Mouse (Mus musculus) kidney, postnatal 0 days (tissue): ENCODE data around the gene Olfr1413. TPM values are rescaled to one million over a fixed set of nuclear protein-coding genes. Genes with fewer than 3 reads are reported as not detected.
A peak's percentile ranks its signal among the peaks of the same experiment; 100 is the strongest.

Experiments used
- ATAC-seq: fragments of 200-750 bp; cut with Nextera tagmentation; replicated peaks from 2 replicates; pipeline ENCODE4 v1.8.0; 2017; ENCODE audit warnings: low read depth, moderate number of reproducible peaks, moderate TSS enrichment, moderate library complexity; ENCODE audit not compliant: low FRiP score
- DNase-seq: peaks from one replicate; pipeline ENCODE4 v3.0.0-alpha.2; 2016; ENCODE audit warnings: low spot score
- H3K27ac ChIP-seq: fragments of 300-500 bp; sonication (generic); 2 replicates; pipeline ENCODE4 v1.5.1; 2014; ENCODE audit warnings: mild to moderate bottlenecking
- H3K27me3 ChIP-seq: fragments of 300-500 bp; sonication (generic); 2 replicates; pipeline ENCODE4 v1.6.1; 2014; ENCODE audit warnings: low read length, mixed read lengths; ENCODE audit not compliant: insufficient read depth
- H3K36me3 ChIP-seq: fragments of 300-500 bp; sonication (generic); 2 replicates; pipeline ENCODE4 v1.6.1; 2014; ENCODE audit warnings: low read length, mixed read lengths; ENCODE audit not compliant: insufficient read depth
- H3K4me1 ChIP-seq: fragments of 300-500 bp; sonication (generic); replicated peaks from 2 replicates; pipeline ENCODE4 v1.6.1; 2014; ENCODE audit warnings: antibody characterized with exemption, low read length, mixed read lengths; ENCODE audit not compliant: insufficient read depth
- H3K4me2 ChIP-seq: fragments of 300-500 bp; sonication (generic); 2 replicates; pipeline ENCODE4 v1.6.1; 2014; ENCODE audit warnings: mild to moderate bottlenecking, low read length, moderate library complexity, mixed read lengths
- H3K4me3 ChIP-seq: fragments of 300-500 bp; sonication (generic); replicated peaks from 2 replicates; pipeline ENCODE4 v1.5.1; 2014; ENCODE audit warnings: low read depth, low read length
- H3K9ac ChIP-seq: fragments of 300-500 bp; sonication (generic); 2 replicates; pipeline ENCODE4 v1.6.1; 2014; ENCODE audit warnings: low read depth, low read length
- H3K9me3 ChIP-seq: fragments of 300-500 bp; sonication (generic); replicated peaks from 2 replicates; pipeline ENCODE4 v1.6.1; 2016; ENCODE audit warnings: low read length, inconsistent platforms, mixed read lengths
- CTCF ChIP-seq: IDR thresholded peaks from 2 replicates; pipeline ENCODE4 v1.5.1; 2016; ENCODE audit warnings: antibody characterized with exemption, low read depth, mild to moderate bottlenecking, moderate library complexity
- WGBS: fragments of 180-500 bp; shearing (Covaris S2); extraction: QIAGEN DNeasy Blood & Tissue Kit; methylation state at CpG from one replicate; pipeline ENCODE4 v1.1.7; 2014; 5-methylcytosine and 5-hydroxymethylcytosine counted together
- polyA plus RNA-seq: library from polyadenylated mRNA; unstranded; fragments of >200 nt; fragmentation: Nextera tagmentation; extraction: Ambion mirVana; gene quantifications from 2 replicates; pipeline ENCODE4 v1.2.1, GENCODE M21; 2015

The Olfr1413 gene
- polyA plus RNA-seq, 1 experiment from 2014 or later, result not detected

- Histone ChIP-seq H3K4me1 (no peaks in the 10 kb centered on the region), H3K4me2 (no peak within 1 kb of the TSS), H3K9me3 (no peaks in the 10 kb centered on the region), H3K9ac (no peak within 1 kb of the TSS), H3K36me3 (no peaks in the 10 kb centered on the region), H3K27me3 (no peaks in the 10 kb centered on the region), H3K27ac (no peak within 1 kb of the TSS), H3K4me3 (no peak within 1 kb of the TSS)
- TF ChIP-seq CTCF, result no peak
- ATAC-seq, result no peak
- no peak for DNase-seq
Observed at GRCm38 (mm10) chr1:92594111-92594510, 23.0 kb downstream of the Olfr1413 start, which contains the start of gene Olfr1411. Gene Olfr1411 (plus strand): TSS chr1:92594411.

DNA sequence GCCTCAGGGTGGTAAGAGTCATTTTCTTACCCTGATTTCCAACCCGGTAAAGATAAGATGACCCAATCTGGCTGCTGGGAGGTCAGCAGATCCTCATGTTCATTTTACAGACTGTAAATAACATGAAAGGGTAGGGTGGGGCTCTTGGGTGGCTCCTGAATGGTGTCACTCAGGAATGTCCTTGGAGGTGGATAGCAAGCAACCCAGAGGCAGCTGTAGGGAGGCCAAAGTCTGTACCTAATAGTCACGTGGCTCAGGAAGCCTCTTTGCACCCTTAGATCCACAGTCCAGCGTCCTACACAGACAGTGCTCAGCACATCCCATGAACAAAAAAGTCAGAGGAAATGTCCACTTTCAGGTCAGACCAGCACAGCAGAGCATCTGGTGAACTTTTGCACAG lies 24.9 kb downstream of the Olfr1413 start:
- ATAC-seq (no peak), DNase-seq (no peak)
- no peak overlapping the region for H3K9ac ChIP-seq
- no peak overlapping the region for H3K4me3 ChIP-seq
- H3K9me3 ChIP-seq, result no peaks in the 10 kb centered on the region
- H3K4me1 ChIP-seq, result no peaks in the 10 kb centered on the region
- H3K4me2 ChIP-seq, result no peak overlapping the region
- H3K27me3 ChIP-seq, result no peaks in the 10 kb centered on the region
- no peak overlapping the region for H3K27ac ChIP-seq
- TF ChIP-seq CTCF, result no peak
- WGBS, result 80% methylated on average over 3 of the region's 3 CpGs
- H3K36me3 ChIP-seq, result no peaks in the 10 kb centered on the region

DNA sequence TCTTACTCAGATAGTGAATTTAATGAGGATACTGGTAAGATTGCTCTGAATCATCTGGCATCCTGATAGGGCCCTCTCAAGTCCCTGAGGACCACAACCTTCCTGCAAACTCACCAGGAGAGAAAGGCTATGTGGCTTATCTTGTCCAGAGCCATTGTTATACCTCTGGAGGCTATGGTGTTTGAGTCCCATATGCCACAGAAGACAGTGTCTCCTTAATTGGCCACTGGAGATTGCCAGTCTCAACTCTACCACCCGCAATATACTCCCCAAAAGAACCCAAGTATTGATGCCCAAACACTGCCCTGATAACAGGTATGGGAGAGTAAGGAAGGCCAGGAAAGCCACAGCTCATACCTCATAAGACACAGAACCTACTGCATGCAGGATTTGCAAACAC lies 34.4 kb downstream of the Olfr1413 start, which contains the start of gene Olfr1410:
Gene Olfr1410 (plus strand): TSS at position 301 of the 400 bp plus-strand sequence.
- H3K4me3 ChIP-seq, result no peak within 1 kb of the TSS
- WGBS, result 83% methylated on average over 1 of the region's 1 CpGs
- no peak within 1 kb of the TSS for H3K27ac ChIP-seq
- no peak within 1 kb of the TSS for H3K9ac ChIP-seq
- no peaks in the 10 kb centered on the region for H3K27me3 ChIP-seq
- no peak within 1 kb of the TSS for H3K4me2 ChIP-seq
- H3K9me3 ChIP-seq, result no peaks in the 10 kb centered on the region
- no peaks in the 10 kb centered on the region for H3K4me1 ChIP-seq
- no peak for TF ChIP-seq CTCF
- ATAC-seq (no peak), DNase-seq (no peak)
- H3K36me3 ChIP-seq, result no peaks in the 10 kb centered on the region

- ATAC-seq, result no peak
Observed at GRCm38 (mm10) chr1:92607711-92608110, 36.6 kb downstream of the Olfr1413 start.

GRCm38 (mm10) chr1:92611008-92611407 lies 39.9 kb downstream of the Olfr1413 start:
- peak; percentile 65 for DNase-seq
- no peak overlapping the region for H3K4me2 ChIP-seq
- H3K27me3 ChIP-seq, result no peaks in the 10 kb centered on the region
- H3K9me3 ChIP-seq, result no peaks in the 10 kb centered on the region
- H3K9ac ChIP-seq, result no peak overlapping the region
- no peak for ATAC-seq
- no peaks in the 10 kb centered on the region for H3K36me3 ChIP-seq
- WGBS, result 4% methylated on average over 5 of the region's 5 CpGs
- no peaks in the 10 kb centered on the region for H3K4me1 ChIP-seq
- no peak overlapping the region for H3K4me3 ChIP-seq
- H3K27ac ChIP-seq, result no peak overlapping the region
- peak; percentile 91 for TF ChIP-seq CTCF

More at GRCm38 (mm10) chr1:92607711-92608110, 36.6 kb downstream of the Olfr1413 start:
- 68% methylated on average over 4 of the region's 4 CpGs for WGBS
- H3K4me3 ChIP-seq, result no peak overlapping the region
- H3K4me2 ChIP-seq, result no peak overlapping the region
- TF ChIP-seq CTCF, result no peak
- no peaks in the 10 kb centered on the region for H3K27me3 ChIP-seq
- no peak for DNase-seq
- no peak overlapping the region for H3K27ac ChIP-seq
- no peaks in the 10 kb centered on the region for H3K36me3 ChIP-seq
- no peaks in the 10 kb centered on the region for H3K4me1 ChIP-seq
- no peak overlapping the region for H3K9ac ChIP-seq
- no peaks in the 10 kb centered on the region for H3K9me3 ChIP-seq

DNA sequence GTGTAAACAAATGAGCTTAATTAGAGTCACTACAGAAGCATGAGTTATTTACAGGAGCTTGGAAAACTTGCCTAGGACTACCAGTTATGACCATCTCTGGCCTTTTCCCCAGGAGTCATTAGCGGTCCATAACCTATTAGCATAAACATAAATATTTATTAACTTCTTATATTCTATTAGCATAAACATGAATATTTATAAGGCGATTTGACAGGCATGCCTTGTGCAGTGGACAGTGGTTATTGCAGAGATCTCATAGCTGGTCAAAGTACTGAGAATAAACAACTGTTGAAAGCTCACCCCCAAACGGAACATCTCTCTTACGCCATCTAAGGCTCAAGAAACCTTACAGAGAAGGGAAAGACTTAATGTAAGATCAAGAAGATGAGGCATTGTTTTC lies 42.1 kb downstream of the Olfr1413 start:
- H3K4me2 ChIP-seq, result no peak overlapping the region
- H3K27me3 ChIP-seq, result no peaks in the 10 kb centered on the region
- H3K4me1 ChIP-seq, result no peaks in the 10 kb centered on the region
- no peak for TF ChIP-seq CTCF
- no peak for DNase-seq
- no peak overlapping the region for H3K9ac ChIP-seq
- ATAC-seq, result no peak
- no peaks in the 10 kb centered on the region for H3K36me3 ChIP-seq
- H3K27ac ChIP-seq, result no peak overlapping the region
- no peak overlapping the region for H3K4me3 ChIP-seq
- H3K9me3 ChIP-seq, result no peaks in the 10 kb centered on the region
- 40% methylated on average over 4 of the region's 4 CpGs for WGBS

- Histone ChIP-seq H3K27me3 (no peaks in the 10 kb centered on the region), H3K27ac (no peak overlapping the region), H3K9me3 (no peaks in the 10 kb centered on the region), H3K4me1 (no peaks in the 10 kb centered on the region), H3K9ac (no peak overlapping the region), H3K36me3 (no peaks in the 10 kb centered on the region), H3K4me3 (no peak overlapping the region), H3K4me2 (no peak overlapping the region)
- TF ChIP-seq CTCF, result peak; percentile 80
- DNase-seq, result peak; percentile 70
- ATAC-seq, result no peak
- WGBS, result 9% methylated on average over 1 of the region's 1 CpGs
Observed at GRCm38 (mm10) chr1:92614516-92614915, 43.4 kb downstream of the Olfr1413 start.
